Mouse (Mus musculus): ENCODE measurements around the gene Pspn.

DNA sequence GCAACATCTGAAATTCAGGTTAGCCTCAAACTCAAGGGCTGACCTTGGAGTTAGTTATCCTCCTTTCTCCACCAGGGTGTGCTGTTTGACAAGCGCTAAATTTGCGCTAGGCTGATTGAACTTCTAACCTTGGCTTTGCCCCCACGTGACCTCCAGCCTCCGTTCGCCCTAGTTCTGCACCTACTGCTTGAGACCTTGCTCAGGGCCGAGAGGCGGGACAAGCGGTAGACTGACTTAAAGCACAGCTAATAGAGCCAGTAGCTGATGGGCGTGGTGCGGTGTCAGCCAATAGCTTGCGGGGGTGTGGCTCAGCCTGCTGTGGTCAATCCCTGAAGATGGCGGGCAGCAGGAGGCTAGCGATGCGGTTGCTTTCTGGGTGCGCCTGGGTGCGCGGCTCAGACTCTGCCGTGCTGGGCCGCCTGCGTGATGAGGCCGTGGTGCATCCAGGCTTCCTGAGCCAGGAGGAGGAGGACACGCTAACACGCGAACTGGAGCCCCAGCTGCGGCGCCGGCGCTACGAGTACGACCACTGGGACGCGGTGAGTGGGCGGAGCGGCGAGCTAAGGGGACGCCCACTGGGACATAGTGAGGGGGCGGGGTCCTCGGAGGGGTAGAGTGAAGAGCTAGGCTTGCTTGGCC is 2.7 kb downstream of the Pspn start, which contains the start of gene Alkbh7:
- peak; percentile 96 for TF ChIP-seq CTCF (IDR thresholded peaks at IDR 0.05; ENCODE audit: low read depth)
- no peak for TF ChIP-seq EP300 (IDR thresholded peaks at IDR 0.05; ENCODE audit: low read depth)

Data from liver, embryonic 14.5 days (tissue).